Mouse (Mus musculus) kidney, adult 8-10 months (tissue): ENCODE results near the gene Dapp1.
A peak's percentile ranks its signal among the peaks of the same experiment; 100 is the strongest.

ENCODE experiments used
- DNase-seq, 2 experiments: peaks; one replicate each; pipeline ENCODE4 v3.0.0; 2022

Dapp1 gene

GRCm38 (mm10) chr3:137981382-137981750, at the start of gene Dapp1:
TSS of gene Dapp1 (minus strand) at chr3:137981545.
- DNase-seq, result peak; percentile 14 to 38

- no peak for DNase-seq
Observed at GRCm38 (mm10) chr3:138030563-138030962, 49.2 kb upstream of the Dapp1 start.

GRCm38 (mm10) chr3:138029351-138029750, 48.0 kb upstream of the Dapp1 start:
- DNase-seq, result peak; percentile 31 to 56

- DNase-seq, result no peak
Observed at GRCm38 (mm10) chr3:138027575-138028362, 46.4 kb upstream of the Dapp1 start.

GRCm38 (mm10) chr3:138026286-138026685, 44.9 kb upstream of the Dapp1 start:
- peak; percentile 3 to 6 for DNase-seq

- no peak for DNase-seq
Observed at GRCm38 (mm10) chr3:138022651-138023050, 41.3 kb upstream of the Dapp1 start.

- no peak for DNase-seq
Observed at GRCm38 (mm10) chr3:138022003-138022402, 40.7 kb upstream of the Dapp1 start.

- DNase-seq, result no peak
Observed at GRCm38 (mm10) chr3:138016810-138017209, 35.5 kb upstream of the Dapp1 start.

- no peak for DNase-seq
Observed at GRCm38 (mm10) chr3:138014725-138015124, 33.4 kb upstream of the Dapp1 start.

GRCm38 (mm10) chr3:138012351-138012750, 31.0 kb upstream of the Dapp1 start:
- no peak for DNase-seq

- no peak for DNase-seq
Observed at GRCm38 (mm10) chr3:138008152-138008551, 26.8 kb upstream of the Dapp1 start.

GRCm38 (mm10) chr3:138006896-138007295, 25.6 kb upstream of the Dapp1 start:
- no peak for DNase-seq

- no peak for DNase-seq
Observed at GRCm38 (mm10) chr3:138003264-138003663, 21.9 kb upstream of the Dapp1 start.

GRCm38 (mm10) chr3:138002545-138002944, 21.2 kb upstream of the Dapp1 start:
- DNase-seq, result no peak

GRCm38 (mm10) chr3:138001865-138002264, 20.5 kb upstream of the Dapp1 start:
- DNase-seq, result no peak

- DNase-seq, result peak in 1 of 2 experiments; percentile 30
Observed at GRCm38 (mm10) chr3:138000724-138001069, 19.4 kb upstream of the Dapp1 start.

- no peak for DNase-seq
Observed at GRCm38 (mm10) chr3:138000062-138000723, 18.8 kb upstream of the Dapp1 start.

- DNase-seq, result no peak
Observed at GRCm38 (mm10) chr3:137999224-137999790, 18.0 kb upstream of the Dapp1 start.

- peak; percentile 18 to 28 for DNase-seq
Observed at GRCm38 (mm10) chr3:137998491-137999223, 17.3 kb upstream of the Dapp1 start.

GRCm38 (mm10) chr3:137995486-137995885, 14.1 kb upstream of the Dapp1 start:
- no peak for DNase-seq

GRCm38 (mm10) chr3:137994196-137994595, 12.9 kb upstream of the Dapp1 start:
- no peak for DNase-seq

GRCm38 (mm10) chr3:137992366-137992765, 11.0 kb upstream of the Dapp1 start:
- no peak for DNase-seq

- peak; percentile 80 to 90 for DNase-seq
Observed at GRCm38 (mm10) chr3:137991183-137991582, 9.8 kb upstream of the Dapp1 start.
